Comparison of ENCODE assay signal across 9 mouse cellular contexts in genomic region chr2:157075226-157075625, GRCm38 (mm10). TPM values are rescaled to one million over a fixed set of nuclear protein-coding genes. Genes with fewer than 3 reads are reported as not detected.
DNase-seq lines count a peak whose midpoint lies in the region; ATAC-seq and TF ChIP-seq lines count a peak whose summit lies in the region.
"Had no signal": no experiment of that assay in that cellular context is flagged by ENCODE, and none has a peak within 500 bp of the region (broad histone marks: within the 10 kb centered on the region; RNA-seq: fewer than 3 reads in every experiment).

No protein-coding gene starts in this region.

- H3K9ac ChIP-seq in neural tube, embryonic 11.5 days (ENCODE audit: low read length): no peak overlapping the region
- H3K9ac ChIP-seq in limb, embryonic 15.5 days: no peak overlapping the region

- H3K4me3 ChIP-seq in gastrocnemius, adult 2 months: peak overlapping the region; percentile 43
- H3K4me3 ChIP-seq in neural tube, embryonic 11.5 days (ENCODE audit: low read depth, low read length): 0 out of 2 replicates have a peak overlapping the region, but pooled peaks have one; percentile 6
- H3K4me3 ChIP-seq in limb, embryonic 15.5 days: peak overlapping the region; percentile 92

- intact Hi-C loops in gastrocnemius, adult 2 months (cut with DNase I): loop anchor here (5.0 kb wide), 1 partner anchor 213 kb away; the partner anchor contains the start of gene Rab5if

- peak overlapping the region; percentile 99 for H3K4me2 ChIP-seq in neural tube, embryonic 11.5 days (ENCODE audit: low read depth)
- H3K4me2 ChIP-seq in limb, embryonic 15.5 days: peak overlapping the region; percentile 81

- WGBS in neural tube, embryonic 11.5 days: 87% methylated on average over 3 of the region's 3 CpGs
- 87% methylated on average over 3 of the region's 3 CpGs for WGBS in limb, embryonic 15.5 days

- no peak for ATAC-seq in neural tube, embryonic 11.5 days (ENCODE audit: insufficient read depth, low FRiP score, low TSS enrichment)
- no peak for ATAC-seq in limb, embryonic 15.5 days (ENCODE audit: insufficient number of reproducible peaks, low FRiP score, low TSS enrichment, low read depth)

- peak overlapping the region; percentile 86 for H3K27ac ChIP-seq in gastrocnemius, adult 2 months
- H3K27ac ChIP-seq in neural tube, embryonic 11.5 days (ENCODE audit: low read depth, low read length): no peak overlapping the region
- H3K27ac ChIP-seq in limb, embryonic 15.5 days: peak overlapping the region; percentile 65

- no peaks in the 10 kb centered on the region for H3K9me3 ChIP-seq in neural tube, embryonic 11.5 days (ENCODE audit: control insufficient read depth, low read length)
- no peaks in the 10 kb centered on the region for H3K9me3 ChIP-seq in limb, embryonic 15.5 days

- no peak for TF ChIP-seq CTCF in gastrocnemius, adult 2 months (IDR thresholded peaks at IDR 0.05)

- no peak for DNase-seq in gastrocnemius, adult 2 months
- no peak for DNase-seq in gastrocnemius, postnatal 25 days
- no peak for DNase-seq in neural tube, embryonic 11.5 days (ENCODE audit: low spot score)
- DNase-seq in neural tube, embryonic 10.5 days (ENCODE audit: extremely low spot score, low spot score): no peak
- DNase-seq in layer of hippocampus, postnatal 10 days (ENCODE audit: low spot score in 2 of 2): no peak
- no peak for DNase-seq in kidney, postnatal 10 days
- DNase-seq in left cerebral cortex, adult 18-20 months (ENCODE audit: low spot score in 2 of 2): no peak

- H3K4me1 ChIP-seq in neural tube, embryonic 11.5 days (ENCODE audit: control insufficient read depth, insufficient read depth, low read length): peaks cover 43% of the 10 kb centered on the region
- peaks cover 80% of the 10 kb centered on the region for H3K4me1 ChIP-seq in limb, embryonic 15.5 days

- peaks cover 4% of the 10 kb centered on the region for H3K36me3 ChIP-seq in neural tube, embryonic 11.5 days (ENCODE audit: control insufficient read depth, insufficient read depth, low read length)
- H3K36me3 ChIP-seq in limb, embryonic 15.5 days: peaks cover 11% of the 10 kb centered on the region; the same call in 1 of the 2 replicates

- no peaks in the 10 kb centered on the region for H3K27me3 ChIP-seq in neural tube, embryonic 11.5 days (ENCODE audit: control insufficient read depth, insufficient read depth, low read length)
- H3K27me3 ChIP-seq in limb, embryonic 15.5 days: no peaks in the 10 kb centered on the region

RNA-seq across cellular contexts. Expression of gene Soga1, which starts 3.8 kb away (rescaled TPM):
- 1 to 10 TPM; 2.8 to 4.5 TPM for total RNA-seq in gastrocnemius, adult 2 months (2021)
- 1 to 10 TPM; 4.5 to 5.0 TPM for total RNA-seq in gastrocnemius, postnatal 25 days (2021)
- 6.6 and 7.6 TPM in 2 replicates for polyA plus RNA-seq in neural tube, embryonic 11.5 days (2014; fragmentation: Nextera tagmentation; extraction: Ambion mirVana)
- polyA plus RNA-seq in limb, embryonic 15.5 days (2015; fragmentation: Nextera tagmentation; extraction: Ambion mirVana): 2.3 and 2.9 TPM in 2 replicates
- 10 to 100 TPM; 74.1 to 79.6 TPM for total RNA-seq in layer of hippocampus, postnatal 10 days (2021)
- total RNA-seq in left cerebral cortex, adult 18-20 months (2021): 10 to 100 TPM; 17.1 to 17.7 TPM

RNA-seq across cellular contexts. Expression of gene Tldc2, which starts 11.6 kb away (rescaled TPM):
- total RNA-seq in gastrocnemius, adult 2 months (2021): not detected
- not detected for total RNA-seq in gastrocnemius, postnatal 25 days (2021)
- polyA plus RNA-seq in neural tube, embryonic 11.5 days (2014; fragmentation: Nextera tagmentation; extraction: Ambion mirVana): not detected in 2 replicates
- polyA plus RNA-seq in limb, embryonic 15.5 days (2015; fragmentation: Nextera tagmentation; extraction: Ambion mirVana): not detected in 2 replicates
- not detected for total RNA-seq in layer of hippocampus, postnatal 10 days (2021)
- total RNA-seq in left cerebral cortex, adult 18-20 months (2021): not detected
- polyA plus RNA-seq: spleen, adult 2 months had no signal

RNA-seq across cellular contexts. Expression of gene Samhd1, which starts 59.8 kb away (rescaled TPM):
- 10 to 100 TPM; 15.1 to 15.8 TPM for total RNA-seq in gastrocnemius, adult 2 months (2021)
- 10 to 100 TPM; 12.0 to 14.5 TPM for total RNA-seq in gastrocnemius, postnatal 25 days (2021)
- polyA plus RNA-seq in neural tube, embryonic 11.5 days (2014; fragmentation: Nextera tagmentation; extraction: Ambion mirVana): 18.7 and 22.8 TPM in 2 replicates
- polyA plus RNA-seq in limb, embryonic 15.5 days (2015; fragmentation: Nextera tagmentation; extraction: Ambion mirVana): 21.4 and 24.1 TPM in 2 replicates
- 10 to 100 TPM; 14.6 TPM for total RNA-seq in layer of hippocampus, postnatal 10 days (2021)
- 10 to 100 TPM; 12.7 to 13.9 TPM for total RNA-seq in left cerebral cortex, adult 18-20 months (2021)

Comparison
In these comparisons a context has a peak if more than half of its experiments do, and no peak if none do; other contexts are left out.
1. H3K4me3 ChIP-seq: peak in every context shown above with its lines; median percentile 92 in limb, embryonic 15.5 days; 43 in gastrocnemius, adult 2 months; 6 in neural tube, embryonic 11.5 days.
2. RNA of gene Soga1, which starts 3.8 kb away (total RNA-seq): 74.1 to 79.6 TPM in layer of hippocampus, postnatal 10 days; 17.1 to 17.7 TPM in left cerebral cortex, adult 18-20 months, 4.5 to 5.0 TPM in gastrocnemius, postnatal 25 days and 2.8 to 4.5 TPM in gastrocnemius, adult 2 months; every median in the first group is over 4 times any median in the second.